Mouse (Mus musculus) B cell, adult 67 days (primary cell): ENCODE data around the gene Cryzl1. TPM values are rescaled to one million over a fixed set of nuclear protein-coding genes. Genes with fewer than 3 reads are reported as not detected.

Experiments
- total RNA-seq, 2 experiments: library from RNA; stranded (reverse); gene quantifications; 4 replicates each; pipeline ENCODE4 v1.2.4; 2023

Cryzl1 gene
- 10 to 100 TPM; 53.9 to 61.5 TPM for total RNA-seq

GRCm38 (mm10) chr16:91728123-91729065 lies at the start of gene Cryzl1:
Gene Cryzl1, minus strand, starts transcription at chr16:91728975.

DNA sequence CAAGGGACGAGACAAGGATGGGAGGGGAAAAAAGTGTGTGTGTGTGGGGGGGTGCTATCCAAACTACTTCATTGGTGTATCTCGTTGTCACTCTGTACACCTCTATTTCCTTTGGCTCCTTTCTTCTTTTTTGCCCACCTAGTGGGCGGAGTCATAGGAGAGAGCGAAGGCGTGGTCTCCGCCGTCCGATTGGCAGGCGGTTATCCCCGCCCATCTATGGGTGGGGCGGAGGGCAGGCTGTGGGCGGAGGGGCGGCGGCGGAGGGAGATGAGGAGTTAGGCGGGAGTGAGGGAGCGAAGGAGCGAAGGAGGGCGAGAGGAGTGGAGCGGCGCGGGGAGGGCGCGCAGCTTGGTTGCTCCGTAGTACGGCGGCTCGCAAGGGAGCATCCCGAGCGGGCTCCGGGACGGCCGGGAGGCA lies 299 bp upstream of the Cryzl1 start, which contains the start of gene Itsn1:
TSS of gene Itsn1 (plus strand) at position 216 of the 417 bp plus-strand sequence.

DNA sequence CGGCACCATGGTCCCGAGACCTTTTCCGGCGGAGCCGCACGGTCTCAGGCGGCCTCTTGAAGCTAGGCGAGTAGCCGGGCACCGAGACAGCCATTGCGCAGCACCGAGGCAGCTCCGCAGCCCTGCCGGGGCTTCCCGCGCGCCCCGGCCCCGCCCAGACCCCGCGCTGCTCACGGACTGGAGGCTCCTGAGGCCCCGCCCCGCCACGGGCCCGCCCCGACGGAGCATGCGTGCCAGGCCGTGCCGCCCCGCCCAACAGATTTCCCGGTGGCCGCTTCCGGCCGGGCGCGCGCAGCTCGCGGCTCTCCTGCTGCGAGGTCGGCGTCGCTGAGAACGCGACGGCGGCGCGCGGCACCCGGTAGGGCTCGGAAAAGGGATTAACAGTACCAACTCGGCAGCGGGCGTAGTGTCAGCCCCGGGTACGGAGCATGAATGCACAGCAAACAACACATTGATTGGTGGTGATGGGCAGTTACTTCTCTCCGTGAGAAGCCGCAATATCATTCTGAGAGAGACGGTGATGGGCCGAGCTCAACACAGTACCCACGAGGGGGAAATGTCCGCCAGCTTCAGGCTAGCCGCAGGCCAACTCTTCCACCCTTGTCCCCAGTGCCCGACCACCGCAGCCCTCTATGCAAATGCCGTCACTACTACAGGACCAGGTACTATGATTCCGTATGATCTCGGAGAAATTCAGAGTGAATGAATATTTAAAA lies 40.0 kb downstream of the Cryzl1 start, which contains the start of gene Donson:
TSS of gene Donson (minus strand) at position 152 of the 716 bp plus-strand sequence.

DNA sequence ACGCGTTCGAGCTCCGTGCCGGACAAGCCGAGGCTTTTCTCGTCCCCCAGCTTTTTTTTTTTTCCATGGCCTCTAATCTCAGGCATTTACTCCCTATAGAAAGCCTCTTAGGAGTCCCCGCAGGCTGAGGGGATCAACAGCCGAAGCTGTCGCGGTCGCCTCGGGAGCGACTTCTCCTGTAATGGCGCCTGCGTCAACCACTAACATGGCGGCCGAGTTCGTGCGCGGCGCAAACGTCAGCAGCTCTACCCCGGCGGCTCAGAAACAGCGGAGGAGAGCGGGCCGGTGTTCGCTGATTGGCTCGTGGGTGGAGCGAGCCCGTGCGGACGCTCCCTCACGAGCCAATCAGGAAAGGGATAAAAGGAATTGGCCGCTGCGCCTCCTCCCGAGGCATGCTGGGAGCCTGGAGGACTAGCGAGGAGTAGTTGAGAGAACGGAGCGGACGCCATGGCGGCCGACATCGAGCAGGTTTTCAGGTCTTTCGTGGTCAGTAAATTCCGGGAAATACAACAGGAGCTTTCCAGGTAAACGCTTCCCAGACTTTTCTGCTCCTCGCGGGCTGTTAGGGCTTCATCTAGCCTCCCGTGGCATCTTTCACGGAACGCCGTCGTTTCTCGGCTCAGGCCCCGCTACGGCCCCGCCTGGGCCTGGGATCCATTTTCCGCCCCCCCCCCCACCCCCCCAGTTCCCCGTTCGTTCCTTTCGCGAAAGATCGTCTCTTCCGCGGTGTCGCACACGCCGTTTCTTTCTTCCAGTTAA lies 81.1 kb downstream of the Cryzl1 start, which contains the start of gene Son:
TSS of gene Son (plus strand) at position 46 of the 759 bp plus-strand sequence.

DNA sequence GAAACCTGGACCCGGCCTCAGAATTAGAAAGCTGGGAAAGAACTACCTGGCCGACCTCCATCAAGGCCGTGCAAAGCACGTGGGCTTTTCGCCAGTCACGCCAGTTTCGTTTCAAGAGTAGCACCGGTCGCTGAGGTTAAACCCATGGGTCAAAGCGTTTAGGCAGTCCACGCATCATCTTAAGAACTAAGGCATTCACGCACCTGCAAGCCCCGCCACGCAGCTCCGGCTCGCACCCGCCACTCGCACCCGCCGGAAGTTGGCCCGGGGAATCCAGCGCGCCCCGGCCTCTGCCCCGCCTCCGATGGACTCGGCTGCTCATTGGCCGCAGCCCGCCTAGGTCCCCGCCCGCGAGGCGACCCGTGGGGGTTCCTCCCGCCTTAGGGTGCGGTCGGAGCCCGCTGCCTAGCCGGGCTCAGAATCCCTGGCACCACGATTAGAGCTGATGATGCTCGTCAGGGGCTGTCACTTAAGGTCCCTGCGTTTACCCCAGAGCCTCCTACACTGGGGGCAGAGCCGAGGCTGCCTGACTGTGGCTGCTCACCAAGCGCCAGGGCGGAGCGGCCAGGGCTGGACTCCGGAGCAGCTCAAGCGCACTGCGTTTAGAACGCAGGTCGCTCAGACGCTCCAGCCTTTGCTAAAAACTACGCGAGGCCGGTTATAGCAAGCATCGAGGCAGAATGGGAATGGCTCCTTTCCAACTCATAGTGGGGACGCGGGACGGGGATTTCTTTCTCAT lies 81.9 kb downstream of the Cryzl1 start, which contains the start of gene Gart:
TSS of gene Gart (minus strand) at position 272 of the 739 bp plus-strand sequence.

Other genes starting within 250 kb of the Cryzl1 start
- 100 to 1,000 TPM; 160 to 174 TPM for gene Ifnar1, start 243.7 kb downstream of the Cryzl1 start, total RNA-seq
- gene Ifngr2, start 181.9 kb downstream of the Cryzl1 start, total RNA-seq, result 10 to 100 TPM; 53.4 to 66.9 TPM
- 10 to 100 TPM; 45.7 to 46.3 TPM for gene Tmem50b, start 131.2 kb downstream of the Cryzl1 start, total RNA-seq
- 1 to 10 TPM; 1.3 to 1.7 TPM for gene Dnajc28, start 109.9 kb downstream of the Cryzl1 start, total RNA-seq
- 10 to 100 TPM; 67.5 to 90.9 TPM for gene Gart, start 82.0 kb downstream of the Cryzl1 start, total RNA-seq
- gene Son, start 81.5 kb downstream of the Cryzl1 start, total RNA-seq, result 100 to 1,000 TPM; 530 to 541 TPM
- 10 to 100 TPM; 74.4 to 79.4 TPM for gene Donson, start 40.2 kb downstream of the Cryzl1 start, total RNA-seq
- 10 to 100 TPM; 19.9 to 33.8 TPM for gene Itsn1, start 306 bp upstream of the Cryzl1 start, total RNA-seq